Mouse (Mus musculus): Measurements from ENCODE around the gene Gm42688. TPM values are rescaled to one million over a fixed set of nuclear protein-coding genes. Genes with fewer than 3 reads are reported as not detected.

Gene Gm42688
- polyA plus RNA-seq, 2 experiments from 2014 or later, result 0.52 to 1.0 TPM

DNA sequence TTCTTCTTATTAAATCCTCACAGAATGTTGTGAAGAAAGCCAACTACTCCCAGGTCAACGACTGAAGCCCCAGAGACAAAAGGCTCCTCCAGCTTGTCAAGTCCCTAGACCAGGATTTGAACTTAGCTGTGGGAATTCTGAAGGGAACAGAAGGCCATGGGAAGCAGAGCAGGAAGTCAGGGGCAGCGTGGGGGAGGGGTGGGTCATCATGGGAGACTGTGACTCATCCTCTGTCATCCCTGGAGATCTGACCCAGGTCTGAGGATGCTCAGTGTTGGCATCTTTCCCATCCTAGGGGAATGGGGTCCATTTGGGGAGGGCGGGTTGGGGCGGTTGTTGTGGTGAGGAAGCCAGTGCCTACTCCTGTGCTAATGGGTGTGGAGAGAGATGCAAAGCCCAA lies 40.2 kb downstream of the Gm42688 start:
- no peak for ATAC-seq

DNA sequence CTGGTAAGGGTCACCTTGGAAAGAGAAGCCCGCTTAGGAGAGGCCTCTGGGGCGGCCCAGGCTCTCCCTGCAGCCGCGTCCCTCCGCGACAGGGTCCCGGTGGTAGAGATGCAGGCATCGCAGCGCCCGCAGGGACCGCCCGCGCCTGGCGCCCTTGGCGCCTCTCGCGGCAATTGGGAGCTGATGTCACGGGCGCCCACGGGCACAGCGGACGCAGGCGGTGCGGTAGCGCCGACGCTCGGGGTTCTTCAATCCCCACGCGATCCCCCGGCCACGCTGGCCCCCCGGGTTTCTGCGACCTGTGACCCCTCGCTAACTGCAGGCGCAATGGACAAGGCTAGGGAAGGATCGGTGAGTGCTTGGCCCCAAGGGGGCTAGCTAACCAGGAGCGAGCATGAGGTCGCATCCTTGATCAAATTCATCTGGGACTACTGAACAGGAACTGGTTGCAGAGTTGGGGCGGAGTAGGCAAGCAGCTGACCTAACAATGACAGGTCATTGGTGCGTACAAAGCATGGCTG lies 40.9 kb downstream of the Gm42688 start:
- ATAC-seq, result no peak

DNA sequence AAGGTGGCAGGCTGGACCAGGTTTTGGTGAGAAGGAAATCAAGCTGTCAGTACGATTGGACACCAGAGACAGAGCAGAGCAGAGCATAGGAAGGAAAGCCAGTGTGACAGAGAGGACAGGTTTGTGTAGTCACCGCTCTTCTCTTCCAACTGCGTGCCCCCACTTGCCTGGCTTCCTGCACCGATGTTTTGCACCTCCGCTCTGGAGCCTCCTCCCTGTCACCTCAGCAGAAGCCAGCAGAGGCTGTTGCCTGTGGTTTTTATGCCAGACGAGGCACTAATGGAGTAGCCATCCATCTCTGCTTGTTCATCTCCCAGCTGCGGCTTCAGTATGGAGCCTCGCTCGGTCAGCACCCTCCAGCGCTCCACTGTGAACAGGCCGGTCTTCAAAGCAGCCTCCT lies 41.5 kb downstream of the Gm42688 start:
- ATAC-seq, result no peak

DNA sequence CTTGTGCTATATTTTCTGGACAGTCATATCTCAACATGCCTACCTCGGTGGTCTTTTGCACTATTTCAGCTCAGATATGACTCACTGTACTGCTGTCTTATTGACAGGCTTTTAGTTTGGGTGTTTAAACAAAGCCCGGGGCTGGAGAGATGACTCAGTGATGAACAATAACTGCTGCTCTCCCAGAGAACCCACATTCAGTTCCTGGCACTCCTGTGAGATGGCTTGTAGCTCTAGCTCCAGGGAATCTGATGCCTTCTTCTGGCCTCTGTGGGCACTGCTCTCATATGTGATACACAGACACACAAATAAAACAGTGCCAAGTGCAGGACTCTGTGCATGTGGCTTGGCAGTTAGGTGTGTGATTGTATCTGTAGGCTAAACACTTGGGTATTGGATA lies 43.8 kb downstream of the Gm42688 start:
- ATAC-seq, result no peak

DNA sequence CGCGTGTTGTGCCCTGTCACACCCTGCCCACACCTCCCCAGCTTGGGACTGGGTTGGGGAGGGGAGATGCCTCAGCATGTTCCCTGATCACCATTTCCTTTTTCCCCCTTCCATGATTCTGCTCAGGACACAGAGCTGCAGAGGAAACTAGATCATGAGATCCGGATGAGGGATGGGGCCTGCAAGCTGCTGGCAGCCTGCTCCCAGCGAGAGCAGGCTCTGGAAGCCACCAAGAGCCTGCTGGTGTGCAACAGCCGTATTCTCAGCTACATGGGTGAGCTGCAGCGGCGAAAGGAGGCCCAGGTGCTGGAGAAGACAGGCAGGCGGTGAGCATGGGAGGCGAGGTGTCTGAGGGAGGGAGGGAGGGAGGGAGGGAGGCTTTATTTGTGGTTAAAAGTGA lies 44.4 kb downstream of the Gm42688 start:
- ATAC-seq, result no peak

DNA sequence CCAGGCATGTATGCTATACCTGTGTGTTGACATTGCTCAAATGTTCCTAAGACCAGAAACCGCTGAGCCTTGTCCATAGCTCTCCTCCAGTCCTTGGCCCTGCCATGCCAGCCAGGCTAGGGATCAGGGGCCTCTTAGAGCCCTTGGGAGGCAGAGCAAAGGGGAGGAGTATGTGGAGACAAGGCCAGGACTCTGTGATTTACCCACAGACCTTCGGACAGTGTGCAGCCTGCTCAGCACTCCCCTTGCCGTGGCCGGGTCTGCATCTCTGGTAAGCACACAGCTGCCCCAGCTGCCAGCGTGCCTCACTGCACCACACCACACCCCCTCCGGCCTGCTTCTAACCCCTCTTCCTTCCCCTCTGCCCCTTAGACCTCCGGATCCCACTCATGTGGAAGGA lies 45.9 kb downstream of the Gm42688 start:
- ATAC-seq, result no peak

DNA sequence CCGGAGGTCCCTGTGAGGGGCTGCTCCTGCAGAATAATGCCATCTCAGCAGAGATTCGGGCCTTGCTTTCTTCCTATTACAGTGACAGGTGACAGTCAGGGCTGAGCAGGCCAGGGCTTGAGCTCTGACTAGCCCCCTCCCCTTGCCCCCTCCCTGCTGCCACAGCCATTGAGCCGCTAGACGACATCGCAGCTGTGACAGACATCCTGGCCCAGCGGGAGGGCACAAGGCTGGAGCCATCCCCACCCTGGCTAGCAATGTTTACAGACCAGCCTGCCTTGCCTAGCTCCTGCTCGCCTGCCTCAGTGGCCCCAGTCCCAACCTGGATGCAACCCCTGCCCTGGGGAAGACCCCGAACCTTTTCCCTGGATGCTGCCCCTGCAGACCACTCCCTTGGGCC lies 50.3 kb downstream of the Gm42688 start:
- no peak for ATAC-seq

DNA sequence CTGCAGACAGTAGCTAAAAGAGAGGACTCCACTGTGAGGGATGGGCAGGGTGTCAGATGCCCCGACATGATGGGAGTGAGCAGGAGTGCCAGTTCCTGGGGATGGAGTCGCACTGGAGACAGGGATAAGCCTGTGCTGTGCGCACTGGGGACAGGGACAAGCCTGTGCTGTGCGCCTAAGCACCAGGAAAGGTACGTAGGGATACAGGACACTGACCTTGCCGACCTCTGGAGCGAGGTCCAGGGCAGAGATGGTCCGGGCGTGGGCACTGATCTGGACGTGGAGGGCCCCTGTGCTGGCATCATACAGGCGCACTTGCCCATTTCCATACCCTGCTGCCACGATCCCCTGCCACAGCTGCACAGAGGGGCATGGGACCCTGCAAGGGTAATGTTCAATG lies 51.6 kb downstream of the Gm42688 start:
- no peak for ATAC-seq

DNA sequence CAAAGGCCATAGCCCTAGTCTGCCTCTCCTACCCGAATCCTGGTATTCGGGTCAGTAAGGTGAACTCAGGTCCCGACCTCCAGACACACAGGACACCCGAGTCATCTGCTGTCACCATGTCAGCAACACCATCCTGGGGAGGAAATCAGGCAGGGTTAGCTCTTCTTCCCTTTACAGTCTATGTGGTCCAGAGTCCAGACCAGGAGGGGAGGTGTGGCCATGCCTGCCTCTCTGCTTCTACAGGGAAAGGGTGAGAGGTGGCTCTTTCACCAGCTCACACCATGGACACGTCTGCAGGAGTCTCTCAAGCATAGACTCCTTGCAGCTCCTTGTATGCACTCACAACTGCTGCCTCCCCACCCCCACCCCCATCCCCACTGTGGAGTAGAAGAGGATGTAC lies 52.1 kb downstream of the Gm42688 start:
- no peak for ATAC-seq

DNA sequence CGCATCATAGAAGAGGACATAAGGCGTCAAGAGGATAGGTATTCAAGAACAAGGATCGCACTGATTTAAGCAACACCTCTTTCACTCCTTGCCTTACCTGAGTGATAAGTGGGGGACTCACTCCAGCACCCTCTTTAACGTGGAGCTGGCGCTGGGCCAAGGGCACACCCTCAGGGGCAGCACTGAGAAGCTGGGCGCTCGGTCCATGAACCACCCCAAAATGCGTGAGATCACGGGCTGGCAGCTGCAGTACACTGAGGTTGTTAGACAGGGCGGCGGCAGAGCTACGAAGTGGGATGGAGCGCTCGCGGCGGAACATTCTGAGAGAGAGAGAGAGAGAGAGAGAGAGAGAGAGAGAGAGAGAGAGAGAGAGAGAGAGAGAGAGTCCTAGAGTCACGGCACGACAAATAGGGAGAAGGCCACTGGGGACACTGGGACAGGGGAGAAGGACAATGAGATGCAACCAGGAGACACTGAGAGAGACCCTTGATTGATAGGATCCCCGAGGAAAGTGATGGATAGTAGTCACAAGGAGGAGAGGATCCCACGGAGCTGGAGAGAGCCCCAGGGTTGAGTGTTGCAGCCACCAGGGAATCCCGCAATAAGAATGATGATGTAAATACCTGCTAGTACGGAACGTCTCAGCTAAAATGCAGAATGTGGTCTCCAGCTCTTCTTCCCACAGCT lies 54.3 kb downstream of the Gm42688 start:
- peak; percentile 9 for ATAC-seq

DNA sequence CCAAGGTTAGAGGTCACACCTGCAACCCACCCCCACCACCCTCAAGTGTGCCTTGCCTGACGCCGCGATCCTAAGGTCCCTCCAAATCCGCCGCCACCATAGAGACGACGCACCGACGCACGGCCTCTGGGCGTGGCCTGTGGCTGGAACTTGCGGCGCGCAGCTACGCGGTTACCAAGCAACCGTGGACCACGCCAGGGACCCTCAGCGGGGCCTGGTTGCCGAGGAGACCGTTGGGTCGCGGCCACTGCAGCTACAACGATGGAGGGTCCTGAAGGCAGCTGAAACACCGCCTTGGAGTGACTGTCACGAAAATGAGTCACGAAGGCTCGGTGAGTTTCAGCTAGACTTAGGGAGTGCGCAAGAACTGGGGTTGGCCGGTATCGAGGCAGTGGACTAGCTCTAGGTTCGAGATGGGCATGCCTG lies 54.9 kb downstream of the Gm42688 start, which contains the start of the genes Wdr54 and 1700003E16Rik:
TSS of gene Wdr54 (minus strand) at position 139 of the 426 bp plus-strand sequence.
TSS of gene 1700003E16Rik (plus strand) at position 146 of the 426 bp plus-strand sequence.
- peak; percentile 69 for ATAC-seq

DNA sequence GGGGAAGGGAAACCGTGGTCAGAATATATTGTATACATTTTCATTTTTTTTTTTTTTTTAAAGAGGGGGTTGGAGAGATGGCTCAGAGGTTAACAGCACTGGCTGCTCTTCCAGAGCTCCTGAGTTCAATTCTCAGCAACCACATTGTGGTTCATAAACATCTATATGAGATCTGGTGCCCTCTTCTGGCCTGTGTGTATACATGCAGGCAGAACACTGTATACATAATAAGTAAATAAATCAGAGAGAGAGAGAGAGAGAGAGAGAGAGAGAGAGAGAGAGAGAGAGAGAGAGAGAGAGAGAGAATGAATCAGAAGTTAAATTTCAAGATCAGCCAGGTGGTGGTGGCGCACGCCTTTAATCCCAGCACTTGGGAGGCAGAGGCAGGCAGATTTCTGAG lies 58.0 kb downstream of the Gm42688 start:
- ATAC-seq, result peak; percentile 57

Other genes starting within 250 kb of the Gm42688 start
- gene Sema4f, start 161.8 kb upstream of the Gm42688 start, polyA plus RNA-seq (2017; shearing (Covaris generic)), result 1 to 10 TPM; 2.7 to 3.8 TPM
- 1 to 10 TPM in 1 of 2 experiments, under 1 TPM in 1; 0.74 to 1.4 TPM for gene M1ap, start 154.7 kb upstream of the Gm42688 start, polyA plus RNA-seq (2017; shearing (Covaris generic))
- 10 to 100 TPM; 26.3 to 47.2 TPM for gene Dok1, start 68.1 kb upstream of the Gm42688 start, polyA plus RNA-seq (2017; shearing (Covaris generic))
- gene Loxl3, start 67.4 kb upstream of the Gm42688 start, polyA plus RNA-seq (2017; shearing (Covaris generic)), result under 1 TPM in 1 of 2 experiments, not detected in 1; 0.26 TPM
- gene Aup1, start 47.1 kb upstream of the Gm42688 start, polyA plus RNA-seq (2017; shearing (Covaris generic)), result 100 to 1,000 TPM; 432 to 455 TPM
- gene Htra2, start 46.3 kb upstream of the Gm42688 start, polyA plus RNA-seq (2017; shearing (Covaris generic)), result 10 to 100 TPM; 19.0 to 22.2 TPM
- gene Dqx1, start 43.8 kb upstream of the Gm42688 start, polyA plus RNA-seq (2017; shearing (Covaris generic)), result 1 to 10 TPM; 1.5 to 1.6 TPM
- not detected for gene Tlx2, start 31.3 kb upstream of the Gm42688 start, polyA plus RNA-seq (2017; shearing (Covaris generic))
- gene Pcgf1, start 23.7 kb upstream of the Gm42688 start, polyA plus RNA-seq (2017; shearing (Covaris generic)), result 10 to 100 TPM; 31.2 to 35.9 TPM
- not detected for gene Lbx2, start 15.2 kb upstream of the Gm42688 start, polyA plus RNA-seq (2017; shearing (Covaris generic))
- not detected for gene Ccdc142, start within 50 bp of the Gm42688 start, polyA plus RNA-seq (2017; shearing (Covaris generic))
- gene Mrpl53, start 7.4 kb downstream of the Gm42688 start, polyA plus RNA-seq (2017; shearing (Covaris generic)), result 10 to 100 TPM; 63.9 to 66.3 TPM
- 10 to 100 TPM in 1 of 2 experiments, 1 to 10 TPM in 1; 8.7 to 12.5 TPM for gene Mogs, start 13.9 kb downstream of the Gm42688 start, polyA plus RNA-seq (2017; shearing (Covaris generic))
- gene Wbp1, start 19.9 kb downstream of the Gm42688 start, polyA plus RNA-seq (2017; shearing (Covaris generic)), result 10 to 100 TPM; 21.2 to 31.7 TPM
- gene Ino80b, start 23.8 kb downstream of the Gm42688 start, polyA plus RNA-seq (2017; shearing (Covaris generic)), result 1 to 10 TPM; 1.3 to 2.4 TPM
- not detected for gene Rtkn, start 33.8 kb downstream of the Gm42688 start, polyA plus RNA-seq (2017; shearing (Covaris generic))
- gene Wdr54, start 54.8 kb downstream of the Gm42688 start, polyA plus RNA-seq (2017; shearing (Covaris generic)), result under 1 TPM in 1 of 2 experiments, not detected in 1; 0.73 TPM
- gene 1700003E16Rik, start 54.8 kb downstream of the Gm42688 start, polyA plus RNA-seq (2017; shearing (Covaris generic)), result not detected
- 10 to 100 TPM; 12.7 to 24.6 TPM for gene Dctn1, start 64.3 kb downstream of the Gm42688 start, polyA plus RNA-seq (2017; shearing (Covaris generic))
- under 1 TPM; 0.48 to 0.76 TPM for gene Slc4a5, start 118.2 kb downstream of the Gm42688 start, polyA plus RNA-seq (2017; shearing (Covaris generic))
- gene Mthfd2, start 224.3 kb downstream of the Gm42688 start, polyA plus RNA-seq (2017; shearing (Covaris generic)), result 100 to 1,000 TPM; 124 to 145 TPM
- 10 to 100 TPM; 66.3 to 74.8 TPM for gene Mob1a, start 224.4 kb downstream of the Gm42688 start, polyA plus RNA-seq (2017; shearing (Covaris generic))
- gene Bola3, start 247.5 kb downstream of the Gm42688 start, polyA plus RNA-seq (2017; shearing (Covaris generic)), result 10 to 100 TPM; 66.0 to 72.3 TPM

All from activated CD4-positive, CD25-positive, alpha-beta regulatory T cell, adult 4 months (primary cell).